Mouse (Mus musculus) right cerebral cortex, adult 2 months (tissue): Measurements from ENCODE around the gene Hspa1l.
"Not testable (repeated sequence)": the region's sequence is repeated elsewhere in the genome, so short reads cannot be mapped to it uniquely, and the experiment has no call there.

Source experiments
- DNase-seq, 2 experiments: peaks; one replicate each; pipeline ENCODE4 v3.0.0; 2021 to 2022; ENCODE audit warnings: low spot score in 2 of 2

Gene Hspa1l

GRCm38 (mm10) chr17:35003022-35003838 is 30.7 kb downstream of the Hspa1l start:
- no peak for DNase-seq

- DNase-seq, result no peak
Observed at GRCm38 (mm10) chr17:35004075-35004717, 31.7 kb downstream of the Hspa1l start.

GRCm38 (mm10) chr17:35005158-35005557 is 32.7 kb downstream of the Hspa1l start:
- DNase-seq, result no peak

- not testable (repeated sequence) for DNase-seq
Observed at GRCm38 (mm10) chr17:35005902-35006301, 33.4 kb downstream of the Hspa1l start.

GRCm38 (mm10) chr17:35007387-35007991 is 35.0 kb downstream of the Hspa1l start:
- no peak for DNase-seq

GRCm38 (mm10) chr17:35009586-35009985 is 37.1 kb downstream of the Hspa1l start:
- no peak for DNase-seq

- no peak for DNase-seq
Observed at GRCm38 (mm10) chr17:35011440-35011839, 38.9 kb downstream of the Hspa1l start.

GRCm38 (mm10) chr17:35012430-35012829 is 39.9 kb downstream of the Hspa1l start:
- DNase-seq, result no peak

GRCm38 (mm10) chr17:35013221-35013620 is 40.7 kb downstream of the Hspa1l start:
- no peak for DNase-seq

- DNase-seq, result no peak
Observed at GRCm38 (mm10) chr17:35015296-35015695, 42.8 kb downstream of the Hspa1l start.

GRCm38 (mm10) chr17:35016376-35016775 is 43.9 kb downstream of the Hspa1l start, which contains the start of gene Vwa7:
Gene Vwa7 (plus strand): TSS chr17:35016579.
- no peak for DNase-seq

GRCm38 (mm10) chr17:35016791-35017705 is 44.5 kb downstream of the Hspa1l start:
- no peak for DNase-seq

- DNase-seq, result no peak
Observed at GRCm38 (mm10) chr17:35017706-35018030, 45.2 kb downstream of the Hspa1l start.

- no peak for DNase-seq
Observed at GRCm38 (mm10) chr17:35018171-35018570, 45.7 kb downstream of the Hspa1l start.

- DNase-seq, result no peak
Observed at GRCm38 (mm10) chr17:35019894-35020293, 47.4 kb downstream of the Hspa1l start.

- no peak for DNase-seq
Observed at GRCm38 (mm10) chr17:35020551-35020950, 48.0 kb downstream of the Hspa1l start.

GRCm38 (mm10) chr17:35021163-35021808 is 48.8 kb downstream of the Hspa1l start:
- DNase-seq, result peak; percentile 88 to 91

GRCm38 (mm10) chr17:35021842-35022477 is 49.5 kb downstream of the Hspa1l start:
- no peak for DNase-seq

GRCm38 (mm10) chr17:35022541-35023060 is 50.1 kb downstream of the Hspa1l start:
- DNase-seq, result no peak

- DNase-seq, result no peak
Observed at GRCm38 (mm10) chr17:35023221-35023620, 50.7 kb downstream of the Hspa1l start.
